In genomic region chr2:80445491-80445890, GRCm38 (mm10) we compare ENCODE assay signal across 12 mouse cellular contexts. TPM values are rescaled to one million over a fixed set of nuclear protein-coding genes. Genes with fewer than 3 reads are reported as not detected.
A peak's percentile ranks its signal among the peaks of the same experiment; 100 is the strongest.
DNase-seq lines count a peak whose midpoint lies in the region; ATAC-seq and TF ChIP-seq lines count a peak whose summit lies in the region.
"Had no signal": no experiment of that assay in that cellular context is flagged by ENCODE, and none has a peak within 500 bp of the region (broad histone marks: within the 10 kb centered on the region; RNA-seq: fewer than 3 reads in every experiment).

No protein-coding gene starts in this region.

- no peaks in the 10 kb centered on the region for H3K36me3 ChIP-seq in forebrain, embryonic 10.5 days (replicated peaks)
- no peaks in the 10 kb centered on the region for H3K36me3 ChIP-seq in forebrain, postnatal 0 days (ENCODE audit: insufficient read depth)
- no peaks in the 10 kb centered on the region for H3K36me3 ChIP-seq in kidney, embryonic 16.5 days (ENCODE audit: insufficient read depth, low read length)
- no peaks in the 10 kb centered on the region for H3K36me3 ChIP-seq in embryonic facial prominence, embryonic 15.5 days
- no peaks in the 10 kb centered on the region for H3K36me3 ChIP-seq in midbrain, embryonic 11.5 days (ENCODE audit: control insufficient read depth, insufficient read depth, low read length)

- H3K9ac ChIP-seq in forebrain, postnatal 0 days: no peak overlapping the region
- H3K9ac ChIP-seq in kidney, embryonic 16.5 days (replicated peaks; ENCODE audit: low read length): no peak overlapping the region
- H3K9ac ChIP-seq in embryonic facial prominence, embryonic 15.5 days: no peak overlapping the region
- no peak overlapping the region for H3K9ac ChIP-seq in midbrain, embryonic 11.5 days (ENCODE audit: low read length)

- H3K4me2 ChIP-seq in forebrain, postnatal 0 days (ENCODE audit: low read depth): no peak overlapping the region
- peak overlapping the region; percentile 98 for H3K4me2 ChIP-seq in kidney, embryonic 16.5 days (replicated peaks; ENCODE audit: low read depth, low read length)
- peak overlapping the region; percentile 96; the same call in 1 of the 2 replicates for H3K4me2 ChIP-seq in embryonic facial prominence, embryonic 15.5 days (replicated peaks)
- H3K4me2 ChIP-seq in midbrain, embryonic 11.5 days: peak overlapping the region; percentile 90

- peaks cover 39% of the 10 kb centered on the region for H3K4me1 ChIP-seq in forebrain, embryonic 10.5 days
- peaks cover 5% of the 10 kb centered on the region; the same call in 1 of the 2 replicates for H3K4me1 ChIP-seq in forebrain, postnatal 0 days (ENCODE audit: insufficient read depth)
- peaks cover 14% of the 10 kb centered on the region; the same call in 1 of the 2 replicates for H3K4me1 ChIP-seq in kidney, embryonic 16.5 days (ENCODE audit: insufficient read depth, low read length)
- H3K4me1 ChIP-seq in embryonic facial prominence, embryonic 15.5 days: peaks cover 18% of the 10 kb centered on the region
- peaks cover 6% of the 10 kb centered on the region; the same call in 1 of the 2 replicates for H3K4me1 ChIP-seq in midbrain, embryonic 11.5 days (ENCODE audit: control insufficient read depth, insufficient read depth, low read length)
- peaks cover 3% of the 10 kb centered on the region; the same call in 1 of the 2 replicates for H3K4me1 ChIP-seq in lung, adult 2 months (ENCODE audit: control insufficient read depth, insufficient read depth, low read length)

- WGBS in forebrain, embryonic 10.5 days: 36% methylated on average over 10 of the region's 10 CpGs
- WGBS in forebrain, postnatal 0 days: 40% methylated on average over 10 of the region's 10 CpGs
- WGBS in kidney, embryonic 16.5 days: 44% methylated on average over 10 of the region's 10 CpGs
- 59% methylated on average over 10 of the region's 10 CpGs for WGBS in embryonic facial prominence, embryonic 15.5 days
- 34% methylated on average over 10 of the region's 10 CpGs for WGBS in midbrain, embryonic 11.5 days
- WGBS in lung, adult 2 months: 82% methylated on average over 10 of the region's 10 CpGs

- ATAC-seq in forebrain, postnatal 0 days: no peak
- no peak for ATAC-seq in kidney, embryonic 16.5 days (ENCODE audit: low FRiP score, low TSS enrichment)
- no peak for ATAC-seq in embryonic facial prominence, embryonic 15.5 days (ENCODE audit: insufficient number of reproducible peaks, low FRiP score, low TSS enrichment, low read depth)
- no peak for ATAC-seq in midbrain, embryonic 11.5 days (ENCODE audit: low FRiP score)

- peak overlapping the region; percentile 68 for H3K4me3 ChIP-seq in forebrain, embryonic 10.5 days
- no peak overlapping the region for H3K4me3 ChIP-seq in forebrain, postnatal 0 days (ENCODE audit: low read depth, low read length)
- H3K4me3 ChIP-seq in kidney, embryonic 16.5 days (ENCODE audit: low read length): peak overlapping the region; percentile 53
- peak overlapping the region; percentile 59 for H3K4me3 ChIP-seq in embryonic facial prominence, embryonic 15.5 days (replicated peaks)
- H3K4me3 ChIP-seq in midbrain, embryonic 11.5 days (ENCODE audit: low read depth, low read length): no peak overlapping the region
- H3K4me3 ChIP-seq in lung, adult 2 months (replicated peaks; ENCODE audit: extremely low read depth, low read depth, low read length): no peak overlapping the region

- H3K9me3 ChIP-seq in forebrain, embryonic 10.5 days: peaks cover 14% of the 10 kb centered on the region
- no peaks in the 10 kb centered on the region for H3K9me3 ChIP-seq in forebrain, postnatal 0 days (ENCODE audit: low read length)
- 0 out of 2 replicates have a peak, but pooled peaks cover 6% of the 10 kb centered on the region for H3K9me3 ChIP-seq in kidney, embryonic 16.5 days (ENCODE audit: low read length)
- H3K9me3 ChIP-seq in embryonic facial prominence, embryonic 15.5 days (replicated peaks): 0 out of 2 replicates have a peak, but pooled peaks cover 4% of the 10 kb centered on the region
- H3K9me3 ChIP-seq in midbrain, embryonic 11.5 days (ENCODE audit: control insufficient read depth, low read length): peaks cover 3% of the 10 kb centered on the region; the same call in 1 of the 2 replicates

- H3K27ac ChIP-seq in forebrain, embryonic 10.5 days: no peak overlapping the region
- no peak overlapping the region for H3K27ac ChIP-seq in forebrain, postnatal 0 days (ENCODE audit: low read depth, low read length)
- H3K27ac ChIP-seq in kidney, embryonic 16.5 days (ENCODE audit: low read length): no peak overlapping the region
- no peak overlapping the region for H3K27ac ChIP-seq in embryonic facial prominence, embryonic 15.5 days (replicated peaks)
- no peak overlapping the region for H3K27ac ChIP-seq in midbrain, embryonic 11.5 days (ENCODE audit: low read depth, low read length)

- no peak for TF ChIP-seq POLR2A in lung, adult 2 months (IDR thresholded peaks at IDR 0.05; ENCODE audit: borderline replicate concordance, extremely low read depth, low read depth, low read length)

- DNase-seq in forebrain, embryonic 10.5 days (ENCODE audit: extremely low spot score, low spot score): no peak
- no peak for DNase-seq in forebrain, postnatal 0 days
- DNase-seq in kidney, postnatal 25 days: no peak
- no peak for DNase-seq in midbrain, embryonic 11.5 days (ENCODE audit: low spot score, missing footprints)
- DNase-seq in adrenal gland, postnatal 36 days: no peak
- no peak for DNase-seq in lung, adult 2 months
- DNase-seq: gastrocnemius, postnatal 25 days; lung, postnatal 36 days had no signal

- H3K27me3 ChIP-seq in forebrain, embryonic 10.5 days (ENCODE audit: poor library complexity, severe bottlenecking): peaks cover 74% of the 10 kb centered on the region
- H3K27me3 ChIP-seq in forebrain, postnatal 0 days (ENCODE audit: insufficient read depth, low read length): peaks cover 13% of the 10 kb centered on the region
- peaks cover 7% of the 10 kb centered on the region; the same call in 1 of the 2 replicates for H3K27me3 ChIP-seq in kidney, embryonic 16.5 days (ENCODE audit: insufficient read depth, low read length)
- peaks cover 7% of the 10 kb centered on the region for H3K27me3 ChIP-seq in embryonic facial prominence, embryonic 15.5 days
- H3K27me3 ChIP-seq in midbrain, embryonic 11.5 days (ENCODE audit: control insufficient read depth, insufficient read depth, low read length): no peaks in the 10 kb centered on the region; the same call in 1 of the 2 replicates

- no peak for TF ChIP-seq CTCF in forebrain, postnatal 0 days (IDR thresholded peaks at IDR 0.05; ENCODE audit: low read depth)
- no peak for TF ChIP-seq CTCF in lung, adult 2 months (IDR thresholded peaks at IDR 0.05; ENCODE audit: insufficient read depth, low read length)

RNA-seq across cellular contexts. Expression of gene Frzb, which starts 1.9 kb away (rescaled TPM):
- polyA plus RNA-seq in forebrain, embryonic 10.5 days (2016; fragmentation: Nextera tagmentation; extraction: Ambion mirVana): 17.0 and 19.6 TPM in 2 replicates
- 7.8 TPM in 2 replicates for total RNA-seq in forebrain, postnatal 0 days (2014; rRNA removed)
- 7.0 and 10.0 TPM in 2 replicates for polyA plus RNA-seq in forebrain, postnatal 0 days (2015; fragmentation: Nextera tagmentation; extraction: Ambion mirVana)
- polyA plus RNA-seq in kidney, embryonic 16.5 days (2015; fragmentation: Nextera tagmentation; extraction: Ambion mirVana): 24.7 and 26.8 TPM in 2 replicates
- 16.9 and 20.4 TPM in 2 replicates for polyA plus RNA-seq in embryonic facial prominence, embryonic 15.5 days (2015; fragmentation: Nextera tagmentation; extraction: Ambion mirVana)
- polyA plus RNA-seq in midbrain, embryonic 11.5 days (2014; fragmentation: Nextera tagmentation; extraction: Ambion mirVana): 10.6 and 11.4 TPM in 2 replicates
- total RNA-seq in adrenal gland, postnatal 36 days (2021): 100 to 1,000 TPM in 1 of 2 experiments, 1 to 10 TPM in 1; 5.2 to 304 TPM
- 0.19 and 0.51 TPM in 2 replicates for polyA plus RNA-seq in lung, adult 2 months (2012; rRNA removed)
- total RNA-seq: MEL; neutrophil, adult 5-6 weeks had no signal

Comparison
In these comparisons a context has a peak if more than half of its experiments do, and no peak if none do; other contexts are left out.
1. H3K4me3 ChIP-seq: peak in forebrain, embryonic 10.5 days (single experiment), kidney, embryonic 16.5 days (single experiment) and embryonic facial prominence, embryonic 15.5 days (single experiment); none in forebrain, postnatal 0 days (single experiment), midbrain, embryonic 11.5 days (single experiment) and lung, adult 2 months (single experiment).